Mouse (Mus musculus): Measurements from ENCODE around the gene C3. TPM values are rescaled to one million over a fixed set of nuclear protein-coding genes. Genes with fewer than 3 reads are reported as not detected.

The C3 gene
- polyA plus RNA-seq, 1 experiment = 170 TPM

DNA sequence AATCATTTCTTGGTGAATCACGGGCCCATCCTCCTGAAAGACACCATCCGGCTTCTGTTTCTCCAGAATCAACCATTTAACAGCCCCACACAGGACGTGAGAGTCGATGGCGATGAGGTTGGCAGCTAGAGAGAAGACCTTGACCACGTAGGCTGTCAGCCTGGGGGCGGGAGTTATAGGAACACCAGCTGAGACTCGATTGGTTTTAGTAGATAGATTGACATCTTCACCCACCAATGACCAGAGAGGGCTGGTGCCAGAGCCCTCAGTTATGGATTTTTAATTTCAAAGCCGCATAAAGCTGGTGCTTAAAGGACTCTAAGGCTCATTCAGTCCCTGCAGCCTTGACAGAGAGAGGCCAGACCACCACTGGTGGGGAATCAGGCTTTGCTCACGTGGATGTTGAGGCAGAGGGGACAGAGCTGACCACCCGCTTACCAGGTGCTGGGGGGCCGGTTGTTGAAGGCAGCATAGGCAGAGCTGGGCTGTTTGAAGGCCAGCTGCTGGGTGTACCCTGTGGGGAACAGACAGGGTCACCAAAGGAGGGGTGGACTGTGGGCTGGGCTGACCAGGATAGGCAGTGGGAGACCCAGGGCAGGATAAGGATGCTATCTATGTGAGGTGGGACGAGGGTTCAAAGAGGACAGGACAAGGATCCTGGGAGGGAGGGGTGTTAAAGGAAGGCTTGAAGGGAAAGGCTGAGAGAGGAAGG, 13.1 kb downstream of the C3 start:
- no peaks in the 10 kb centered on the region for H3K27me3 ChIP-seq (ENCODE audit: control insufficient read depth, insufficient read depth, low read length)
- H3K4me3 ChIP-seq (ENCODE audit: extremely low read depth, insufficient read depth, insufficient read length) = no peak overlapping the region
- DNase-seq (ENCODE audit: low read depth in 1 of 2, low spot score in 2 of 2) = no peak
- H3K27ac ChIP-seq (ENCODE audit: insufficient read depth, low read length) = no peak overlapping the region
- no peak for TF ChIP-seq CTCF (IDR thresholded peaks at IDR 0.05; ENCODE audit: extremely low read depth, insufficient read depth, insufficient read length, insufficient replicate concordance)
- TF ChIP-seq POLR2A (IDR thresholded peaks at IDR 0.05; ENCODE audit: low read depth, low read length) = no peak
- H3K36me3 ChIP-seq (ENCODE audit: control insufficient read depth, insufficient read depth, low read length) = no peaks in the 10 kb centered on the region
- H3K4me1 ChIP-seq (ENCODE audit: control insufficient read depth, insufficient read depth, insufficient read length) = no peaks in the 10 kb centered on the region
- WGBS = 59% methylated on average over 13 of the region's 13 CpGs

DNA sequence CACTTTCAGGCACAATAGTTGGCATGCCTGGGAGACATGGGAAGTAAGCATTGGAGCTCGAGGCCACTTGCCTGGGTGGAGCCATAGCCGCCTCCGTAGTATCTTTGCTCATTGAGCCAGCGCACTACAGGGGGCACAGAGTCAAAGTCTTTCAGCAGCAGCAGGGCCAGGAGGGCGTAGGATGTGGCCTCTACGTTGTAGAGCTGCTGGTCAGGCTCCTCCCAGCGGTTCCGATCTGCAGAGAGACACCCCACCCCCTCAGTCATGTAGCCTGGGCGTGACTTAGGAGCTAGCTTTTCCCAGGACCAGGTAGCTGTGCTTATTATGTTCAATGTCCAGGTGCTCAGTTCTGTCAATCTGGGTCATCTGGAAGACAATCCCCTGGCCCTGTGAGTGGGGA, 16.4 kb downstream of the C3 start:
- TF ChIP-seq POLR2A (IDR thresholded peaks at IDR 0.05; ENCODE audit: low read depth, low read length) = no peak
- no peak for TF ChIP-seq CTCF (IDR thresholded peaks at IDR 0.05; ENCODE audit: extremely low read depth, insufficient read depth, insufficient read length, insufficient replicate concordance)
- no peak overlapping the region for H3K27ac ChIP-seq (ENCODE audit: insufficient read depth, low read length)
- 85% methylated on average over 9 of the region's 9 CpGs for WGBS
- DNase-seq (ENCODE audit: low read depth in 1 of 2, low spot score in 2 of 2) = no peak
- H3K36me3 ChIP-seq (ENCODE audit: control insufficient read depth, insufficient read depth, low read length) = no peaks in the 10 kb centered on the region
- no peaks in the 10 kb centered on the region for H3K27me3 ChIP-seq (ENCODE audit: control insufficient read depth, insufficient read depth, low read length)
- no peaks in the 10 kb centered on the region for H3K4me1 ChIP-seq (ENCODE audit: control insufficient read depth, insufficient read depth, insufficient read length)
- no peak overlapping the region for H3K4me3 ChIP-seq (ENCODE audit: extremely low read depth, insufficient read depth, insufficient read length)

DNA sequence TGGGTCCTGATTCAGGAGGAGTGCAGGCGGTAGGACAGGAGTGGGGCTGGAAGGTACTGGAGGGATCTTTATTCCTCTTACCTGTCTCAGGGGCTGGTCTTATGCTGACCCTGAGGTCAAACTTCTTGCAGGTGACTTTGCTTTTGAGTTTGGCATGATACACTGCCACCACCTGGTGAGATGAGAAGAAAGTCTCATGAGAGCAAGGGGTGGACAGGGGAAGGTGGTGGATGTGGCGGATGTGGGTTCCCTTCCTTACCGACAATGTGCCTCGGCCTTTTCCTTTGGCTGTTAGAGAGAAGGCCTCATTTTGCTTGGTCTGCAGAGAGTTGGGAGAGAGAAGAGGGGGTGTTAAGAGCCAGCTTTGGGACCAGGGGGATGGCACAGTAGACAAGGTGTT, 18.6 kb downstream of the C3 start:
- Histone ChIP-seq H3K4me1 (ENCODE audit: control insufficient read depth, insufficient read depth, insufficient read length) (no peaks in the 10 kb centered on the region), H3K36me3 (ENCODE audit: control insufficient read depth, insufficient read depth, low read length) (no peaks in the 10 kb centered on the region), H3K27me3 (ENCODE audit: control insufficient read depth, insufficient read depth, low read length) (no peaks in the 10 kb centered on the region), H3K4me3 (ENCODE audit: extremely low read depth, insufficient read depth, insufficient read length) (no peak overlapping the region), H3K27ac (ENCODE audit: insufficient read depth, low read length) (no peak overlapping the region)
- WGBS = 25% methylated on average over 4 of the region's 4 CpGs
- TF ChIP-seq CTCF (IDR thresholded peaks at IDR 0.05; ENCODE audit: extremely low read depth, insufficient read depth, insufficient read length, insufficient replicate concordance) = peak; percentile 30; the same call in 1 of the 2 replicates
- no peak for TF ChIP-seq POLR2A (IDR thresholded peaks at IDR 0.05; ENCODE audit: low read depth, low read length)
- DNase-seq (ENCODE audit: low read depth in 1 of 2, low spot score in 2 of 2) = peak in 1 of 2 experiments; percentile 27

DNA sequence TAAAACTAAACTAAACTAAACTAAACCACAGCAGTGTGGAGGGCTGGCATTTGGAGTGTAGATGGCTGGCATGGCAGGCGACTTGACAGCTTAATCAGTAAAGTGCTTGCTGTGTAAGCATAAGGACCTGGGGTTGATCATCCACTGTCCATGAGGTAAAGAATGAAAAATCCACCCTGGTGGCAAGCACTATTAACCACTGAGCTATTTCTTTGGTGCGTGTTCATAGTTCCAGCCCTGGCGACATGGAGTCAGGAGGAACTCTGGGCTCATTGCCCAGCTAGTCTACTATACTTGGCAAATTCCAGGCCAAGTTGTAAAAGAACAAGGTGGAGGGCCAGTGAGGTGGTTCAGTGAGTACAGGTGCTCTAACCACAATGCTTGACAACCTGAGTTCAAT, 20.0 kb downstream of the C3 start:
- no peak overlapping the region for H3K27ac ChIP-seq (ENCODE audit: insufficient read depth, low read length)
- no peaks in the 10 kb centered on the region for H3K36me3 ChIP-seq (ENCODE audit: control insufficient read depth, insufficient read depth, low read length)
- no peaks in the 10 kb centered on the region for H3K27me3 ChIP-seq (ENCODE audit: control insufficient read depth, insufficient read depth, low read length)
- 88% methylated on average over 3 of the region's 3 CpGs for WGBS
- DNase-seq (ENCODE audit: low read depth in 1 of 2, low spot score in 2 of 2) = no peak
- TF ChIP-seq CTCF (IDR thresholded peaks at IDR 0.05; ENCODE audit: extremely low read depth, insufficient read depth, insufficient read length, insufficient replicate concordance) (no peak), POLR2A (IDR thresholded peaks at IDR 0.05; ENCODE audit: low read depth, low read length) (no peak)
- no peak overlapping the region for H3K4me3 ChIP-seq (ENCODE audit: extremely low read depth, insufficient read depth, insufficient read length)
- no peaks in the 10 kb centered on the region for H3K4me1 ChIP-seq (ENCODE audit: control insufficient read depth, insufficient read depth, insufficient read length)

DNA sequence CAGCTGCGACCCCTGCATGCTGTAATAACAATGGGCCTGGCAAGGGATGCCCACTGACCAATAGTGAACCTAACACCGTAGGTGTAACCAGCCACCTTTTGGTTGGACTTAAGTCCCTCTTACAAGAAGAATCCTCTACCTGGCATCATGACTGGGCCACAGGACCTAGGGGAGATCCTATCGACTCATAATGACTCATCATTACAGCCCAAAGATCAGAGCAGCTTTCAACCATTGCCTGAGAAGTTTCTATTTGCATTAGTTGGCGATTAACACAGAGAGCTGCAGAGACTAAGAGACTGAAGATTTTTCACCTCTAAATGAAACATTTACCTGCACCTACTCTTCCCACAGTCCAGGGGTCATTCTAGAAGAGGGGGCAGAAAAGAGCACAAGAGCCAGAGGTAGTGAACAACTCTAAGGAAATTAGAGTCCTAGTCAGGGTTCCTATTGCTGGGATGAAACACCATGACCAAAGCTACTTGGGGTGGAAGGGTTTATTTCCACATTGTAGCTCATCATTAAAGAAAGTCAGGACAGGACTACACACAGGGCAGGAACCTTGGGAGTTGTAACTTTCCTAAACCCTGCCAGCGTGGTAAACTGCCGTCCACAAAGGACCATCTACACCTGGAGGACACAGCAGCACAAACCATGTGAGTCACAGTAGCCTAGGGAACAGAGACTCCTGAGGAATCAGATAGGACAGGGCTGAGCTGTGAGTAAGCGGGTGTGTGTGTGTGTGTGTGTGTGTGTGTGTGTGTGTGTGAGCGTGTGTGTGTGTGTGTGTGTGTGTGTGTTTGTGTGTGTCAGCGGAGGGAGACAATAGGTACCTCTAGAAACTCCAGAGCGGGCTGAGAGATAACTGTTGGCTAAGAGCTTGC, 25.9 kb downstream of the C3 start:
- Histone ChIP-seq H3K27me3 (ENCODE audit: control insufficient read depth, insufficient read depth, low read length) (no peaks in the 10 kb centered on the region), H3K27ac (ENCODE audit: insufficient read depth, low read length) (no peak overlapping the region), H3K4me1 (ENCODE audit: control insufficient read depth, insufficient read depth, insufficient read length) (no peaks in the 10 kb centered on the region), H3K4me3 (ENCODE audit: extremely low read depth, insufficient read depth, insufficient read length) (no peak overlapping the region), H3K36me3 (ENCODE audit: control insufficient read depth, insufficient read depth, low read length) (no peaks in the 10 kb centered on the region)
- TF ChIP-seq CTCF (IDR thresholded peaks at IDR 0.05; ENCODE audit: extremely low read depth, insufficient read depth, insufficient read length, insufficient replicate concordance) (no peak), POLR2A (IDR thresholded peaks at IDR 0.05; ENCODE audit: low read depth, low read length) (no peak)
- 76% methylated on average over 10 of the region's 10 CpGs for WGBS
- no peak for DNase-seq (ENCODE audit: low read depth in 1 of 2, low spot score in 2 of 2)

DNA sequence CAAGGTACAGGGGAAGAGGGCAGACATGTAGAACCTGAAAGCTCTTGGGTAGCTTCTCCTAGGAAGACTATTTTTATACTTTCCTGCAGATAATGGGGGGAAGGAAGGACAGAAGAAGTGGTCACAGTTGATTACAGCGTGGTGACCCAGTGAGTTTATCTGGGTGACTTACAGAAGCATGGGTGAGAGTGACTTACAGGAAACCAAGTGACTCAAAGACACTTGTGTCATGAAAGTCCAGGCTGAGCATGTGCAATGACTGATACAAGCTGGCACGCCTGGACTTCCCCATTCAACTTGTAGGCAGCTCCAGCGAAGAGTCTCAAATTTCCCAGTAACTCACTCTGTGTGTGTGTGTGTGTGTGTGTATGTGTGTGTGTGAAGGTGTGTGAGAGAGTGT, 29.7 kb downstream of the C3 start:
- 50% methylated on average over 3 of the region's 3 CpGs for WGBS
- Histone ChIP-seq H3K4me3 (ENCODE audit: extremely low read depth, insufficient read depth, insufficient read length) (no peak overlapping the region), H3K4me1 (ENCODE audit: control insufficient read depth, insufficient read depth, insufficient read length) (no peaks in the 10 kb centered on the region), H3K27me3 (ENCODE audit: control insufficient read depth, insufficient read depth, low read length) (no peaks in the 10 kb centered on the region), H3K27ac (ENCODE audit: insufficient read depth, low read length) (no peak overlapping the region), H3K36me3 (ENCODE audit: control insufficient read depth, insufficient read depth, low read length) (no peaks in the 10 kb centered on the region)
- DNase-seq (ENCODE audit: low read depth in 1 of 2, low spot score in 2 of 2) = no peak
- TF ChIP-seq CTCF (IDR thresholded peaks at IDR 0.05; ENCODE audit: extremely low read depth, insufficient read depth, insufficient read length, insufficient replicate concordance) = no peak
- TF ChIP-seq POLR2A (IDR thresholded peaks at IDR 0.05; ENCODE audit: low read depth, low read length) = no peak
